Mouse (Mus musculus) lung, postnatal 0 days (tissue): ENCODE results near the gene Ckap2l. TPM values are rescaled to one million over a fixed set of nuclear protein-coding genes. Genes with fewer than 3 reads are reported as not detected.

Experiments
- ATAC-seq: fragments of 200-750 bp; cut with Nextera tagmentation; 2 replicates; pipeline ENCODE4 v1.8.0; 2017; ENCODE audit warnings: moderate library complexity
- DNase-seq: peaks from one replicate; pipeline ENCODE4 v3.0.0-alpha.2; 2016; ENCODE audit warnings: low spot score
- H3K27ac ChIP-seq: fragments of 300-500 bp; sonication (generic); 2 replicates; pipeline ENCODE4 v1.5.1; 2014; ENCODE audit warnings: antibody characterized with exemption, mild to moderate bottlenecking, low read length, mixed read lengths
- H3K27me3 ChIP-seq: fragments of 300-500 bp; sonication (generic); replicated peaks from 2 replicates; pipeline ENCODE4 v1.6.1; 2014; ENCODE audit warnings: low read length, mixed read lengths; ENCODE audit not compliant: insufficient read depth
- H3K36me3 ChIP-seq: fragments of 300-500 bp; sonication (generic); 2 replicates; pipeline ENCODE4 v1.6.1; 2014; ENCODE audit warnings: low read length, mixed read lengths; ENCODE audit not compliant: insufficient read depth
- H3K4me1 ChIP-seq: fragments of 300-500 bp; sonication (generic); 2 replicates; pipeline ENCODE4 v1.6.1; 2014; ENCODE audit warnings: antibody characterized with exemption, low read depth, low read length, mixed read lengths; ENCODE audit not compliant: insufficient read depth
- H3K4me2 ChIP-seq: fragments of 300-500 bp; sonication (generic); replicated peaks from 2 replicates; pipeline ENCODE4 v1.6.1; 2014; ENCODE audit warnings: low read depth, mild to moderate bottlenecking, low read length, moderate library complexity, mixed read lengths
- H3K4me3 ChIP-seq: fragments of 300-500 bp; sonication (generic); 2 replicates; pipeline ENCODE4 v1.5.1; 2014; ENCODE audit warnings: low read depth, low read length
- H3K9ac ChIP-seq: fragments of 300-500 bp; sonication (generic); replicated peaks from 2 replicates; pipeline ENCODE4 v1.6.1; 2014; ENCODE audit warnings: low read depth, mild to moderate bottlenecking
- H3K9me3 ChIP-seq: fragments of 300-500 bp; sonication (generic); 2 replicates; pipeline ENCODE4 v1.6.1; 2016; ENCODE audit warnings: low read length, mixed read lengths
- CTCF ChIP-seq: IDR thresholded peaks from 2 replicates; pipeline ENCODE4 v1.5.1; 2016; ENCODE audit warnings: antibody characterized with exemption, mild to moderate bottlenecking
- EP300 ChIP-seq: IDR thresholded peaks from 2 replicates; pipeline ENCODE4 v1.6.1; 2016; ENCODE audit warnings: antibody characterized with exemption, mild to moderate bottlenecking, control low read depth
- WGBS: fragments of 180-500 bp; shearing (Covaris S2); extraction: QIAGEN DNeasy Blood & Tissue Kit; methylation state at CpG from one replicate; pipeline ENCODE4 v1.1.7; 2014; 5-methylcytosine and 5-hydroxymethylcytosine counted together
- polyA plus RNA-seq: library from polyadenylated mRNA; unstranded; fragments of >200 nt; fragmentation: Nextera tagmentation; extraction: Ambion mirVana; gene quantifications from 2 replicates; pipeline ENCODE4 v1.2.1, GENCODE M21; 2015

The Ckap2l gene
- polyA plus RNA-seq, 1 experiment from 2014 or later, result 2.6 TPM

- no peak for DNase-seq
- Histone ChIP-seq H3K4me3 (no peak overlapping the region), H3K4me2 (no peak overlapping the region), H3K27ac (no peak overlapping the region), H3K36me3 (no peaks in the 10 kb centered on the region), H3K9me3 (no peaks in the 10 kb centered on the region), H3K27me3 (no peaks in the 10 kb centered on the region), H3K9ac (no peak overlapping the region), H3K4me1 (no peaks in the 10 kb centered on the region)
- WGBS, result 66% methylated on average over 4 of the region's 4 CpGs
- TF ChIP-seq CTCF (no peak), EP300 (no peak)
- ATAC-seq, result no peak
Observed at GRCm38 (mm10) chr2:129243005-129243404, 54.0 kb downstream of the Ckap2l start.

- Histone ChIP-seq H3K27ac (no peak overlapping the region), H3K9me3 (no peaks in the 10 kb centered on the region), H3K4me2 (no peak overlapping the region), H3K9ac (no peak overlapping the region), H3K4me3 (no peak overlapping the region), H3K4me1 (no peaks in the 10 kb centered on the region), H3K36me3 (no peaks in the 10 kb centered on the region), H3K27me3 (no peaks in the 10 kb centered on the region)
- WGBS, result 49% methylated on average over 7 of the region's 7 CpGs
- DNase-seq (no peak), ATAC-seq (no peak)
- TF ChIP-seq EP300 (no peak), CTCF (no peak)
Observed at GRCm38 (mm10) chr2:129241845-129242833, 54.9 kb downstream of the Ckap2l start.

- no peak overlapping the region for H3K4me2 ChIP-seq
- no peak for ATAC-seq
- H3K4me3 ChIP-seq, result no peak overlapping the region
- no peak for TF ChIP-seq EP300
- no peak for TF ChIP-seq CTCF
- H3K9ac ChIP-seq, result no peak overlapping the region
- H3K27me3 ChIP-seq, result no peaks in the 10 kb centered on the region
- no peaks in the 10 kb centered on the region for H3K36me3 ChIP-seq
- WGBS, result 53% methylated on average over 9 of the region's 9 CpGs
- H3K27ac ChIP-seq, result no peak overlapping the region
- no peaks in the 10 kb centered on the region for H3K4me1 ChIP-seq
- H3K9me3 ChIP-seq, result no peaks in the 10 kb centered on the region
- no peak for DNase-seq
Observed at GRCm38 (mm10) chr2:129240726-129241432, 56.1 kb downstream of the Ckap2l start.

- H3K36me3 ChIP-seq, result no peaks in the 10 kb centered on the region
- no peak overlapping the region for H3K4me2 ChIP-seq
- H3K4me3 ChIP-seq, result no peak overlapping the region
- no peak for DNase-seq
- no peaks in the 10 kb centered on the region for H3K4me1 ChIP-seq
- H3K9me3 ChIP-seq, result no peaks in the 10 kb centered on the region
- WGBS, result 77% methylated on average over 4 of the region's 4 CpGs
- no peak overlapping the region for H3K27ac ChIP-seq
- H3K27me3 ChIP-seq, result no peaks in the 10 kb centered on the region
- TF ChIP-seq EP300 (no peak), CTCF (no peak)
- no peak for ATAC-seq
- no peak overlapping the region for H3K9ac ChIP-seq
Observed at GRCm38 (mm10) chr2:129236526-129236925, 60.5 kb downstream of the Ckap2l start.

GRCm38 (mm10) chr2:129234731-129235130 is 62.3 kb downstream of the Ckap2l start:
- no peaks in the 10 kb centered on the region for H3K36me3 ChIP-seq
- WGBS, result 52% methylated on average over 2 of the region's 2 CpGs

GRCm38 (mm10) chr2:129233803-129234477 is 63.1 kb downstream of the Ckap2l start:
- Histone ChIP-seq H3K4me2 (no peak overlapping the region), H3K27ac (no peak overlapping the region), H3K9me3 (no peaks in the 10 kb centered on the region), H3K27me3 (no peaks in the 10 kb centered on the region), H3K36me3 (no peaks in the 10 kb centered on the region), H3K4me3 (no peak overlapping the region), H3K4me1 (no peaks in the 10 kb centered on the region), H3K9ac (no peak overlapping the region)
- ATAC-seq (no peak), DNase-seq (no peak)
- WGBS, result 48% methylated on average over 9 of the region's 9 CpGs
- no peak for TF ChIP-seq CTCF
- TF ChIP-seq EP300, result no peak

More at GRCm38 (mm10) chr2:129234731-129235130, 62.3 kb downstream of the Ckap2l start:
- Histone ChIP-seq H3K4me1 (no peaks in the 10 kb centered on the region), H3K4me3 (no peak overlapping the region), H3K4me2 (no peak overlapping the region), H3K27me3 (no peaks in the 10 kb centered on the region), H3K27ac (no peak overlapping the region), H3K9ac (no peak overlapping the region), H3K9me3 (no peaks in the 10 kb centered on the region)
- DNase-seq (no peak), ATAC-seq (no peak)
- TF ChIP-seq EP300 (no peak), CTCF (no peak)
